Mouse (Mus musculus) spleen, adult 18-20 months (tissue): ENCODE data around the gene Zfc3h1.

Source experiments
- DNase-seq, 2 experiments: peaks; one replicate each; pipeline ENCODE4 v3.0.0; 2022; ENCODE audit warnings: mixed read lengths in 2 of 2

Zfc3h1 gene

DNA sequence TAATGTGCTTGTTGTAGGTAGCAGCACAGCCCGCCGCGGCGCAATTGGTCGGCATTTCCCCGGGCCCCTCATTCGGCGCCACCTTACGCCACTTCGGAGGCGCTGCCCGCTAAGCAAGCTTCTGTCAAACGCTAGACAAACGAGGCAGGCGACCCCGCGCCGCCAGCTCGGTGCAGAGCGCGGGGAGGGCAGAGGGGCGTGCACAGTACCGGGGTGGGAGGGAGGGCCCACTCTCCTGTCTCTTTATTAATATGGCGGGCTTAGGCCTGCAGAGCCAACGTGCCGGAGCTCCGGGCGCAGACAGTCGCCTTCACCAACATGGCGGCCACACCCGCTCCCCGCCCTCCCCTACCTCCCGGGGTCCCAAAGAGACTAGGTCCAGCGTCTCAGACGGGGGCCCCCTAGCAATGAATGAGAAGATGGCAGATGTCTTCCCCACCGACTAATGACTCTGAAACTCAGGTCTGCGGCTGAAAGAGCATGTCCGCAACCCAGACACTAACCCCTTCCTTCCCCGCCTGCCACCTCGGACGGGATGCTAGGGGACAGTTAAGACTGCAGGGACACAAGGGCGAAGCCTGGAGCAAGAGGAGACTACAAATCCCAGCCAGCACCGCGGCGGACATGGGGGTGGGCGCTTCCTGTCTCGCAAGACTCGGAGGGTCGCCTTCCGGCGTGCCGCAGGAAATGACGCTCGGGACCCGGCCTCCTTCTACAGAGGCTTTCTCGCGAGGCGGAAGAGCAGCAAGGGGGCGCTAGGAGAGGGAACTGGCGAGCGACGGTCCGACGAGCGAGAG is at the start of gene Zfc3h1, which contains the start of gene Thap2:
Gene Zfc3h1, plus strand, starts transcription at position 739 of the 797 bp plus-strand sequence.
Gene Thap2, minus strand, starts transcription at position 223 of the 797 bp plus-strand sequence.
- peak; percentile 95 to 97 for DNase-seq

DNA sequence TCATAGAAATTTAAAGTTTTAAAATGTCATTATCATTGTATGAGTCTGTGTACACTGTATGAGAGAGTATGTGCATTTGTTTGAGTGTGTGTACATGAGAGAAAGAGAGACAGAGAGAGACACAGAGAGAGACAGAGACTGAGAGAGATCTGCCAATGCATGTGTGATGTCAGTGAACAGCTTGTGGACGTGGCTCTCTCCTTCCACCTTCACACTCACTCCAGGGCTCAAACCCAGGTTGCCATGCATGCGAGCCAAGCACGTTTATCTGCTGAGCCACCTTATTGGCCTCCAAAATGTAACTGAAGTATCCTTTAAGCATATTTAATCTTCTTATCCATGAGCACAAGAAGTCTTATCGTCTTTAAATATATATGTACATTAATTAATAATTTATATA is 47.9 kb upstream of the Zfc3h1 start:
- DNase-seq, result no peak

DNA sequence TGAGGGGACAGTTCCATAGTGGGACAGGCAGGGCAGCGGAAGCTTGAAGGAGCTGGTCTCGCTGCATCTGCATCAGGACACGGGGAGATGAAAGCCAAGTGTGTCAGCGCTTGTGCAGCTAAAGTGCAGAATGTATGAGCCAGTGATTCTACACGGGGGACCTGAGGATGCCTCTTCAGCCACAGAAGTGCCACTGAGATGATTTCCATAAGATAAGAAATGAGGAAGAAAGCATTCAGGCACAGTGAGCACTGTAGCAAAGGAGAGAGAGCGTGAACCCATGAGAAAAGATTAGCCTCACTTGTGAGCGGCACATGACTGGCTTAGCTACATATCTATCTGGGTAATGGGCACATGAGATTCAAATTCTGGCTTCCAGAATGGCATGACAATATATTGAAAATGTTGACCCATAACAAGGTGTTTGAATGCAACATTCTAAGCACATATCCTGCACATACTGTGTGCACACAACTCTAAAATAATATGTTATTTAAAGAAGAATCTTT is 44.9 kb upstream of the Zfc3h1 start:
- DNase-seq, result no peak

DNA sequence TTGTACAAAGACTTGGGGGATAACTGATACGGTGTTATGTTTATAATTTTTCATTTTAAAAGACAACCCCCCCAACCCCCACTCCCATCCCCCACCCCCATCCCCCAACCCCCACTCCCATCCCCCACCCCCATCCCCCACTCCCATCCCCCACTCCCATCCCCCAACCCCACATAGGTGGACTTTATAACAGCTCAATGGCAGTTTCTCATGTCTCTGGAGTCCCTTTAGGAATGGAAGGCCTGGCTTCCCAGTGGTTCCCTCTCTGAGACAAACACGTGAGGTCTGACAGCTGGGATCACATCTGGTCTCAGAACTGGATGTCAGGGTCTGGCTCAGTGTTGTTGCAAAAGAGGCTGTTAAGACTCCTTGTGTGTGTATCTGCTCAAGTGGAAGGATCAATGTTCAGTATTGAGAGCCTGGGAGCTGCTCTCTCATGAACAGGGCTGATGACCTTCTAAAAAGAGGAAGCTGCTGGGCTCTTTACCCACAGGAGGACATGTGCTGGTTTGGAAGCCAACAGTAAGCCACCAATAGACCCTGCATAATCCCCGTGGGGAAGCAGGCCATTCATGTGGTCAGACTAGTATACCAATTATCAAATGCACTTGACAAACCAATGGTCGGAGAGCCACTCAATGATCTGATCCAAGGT is 41.9 kb upstream of the Zfc3h1 start:
- DNase-seq, result no peak

DNA sequence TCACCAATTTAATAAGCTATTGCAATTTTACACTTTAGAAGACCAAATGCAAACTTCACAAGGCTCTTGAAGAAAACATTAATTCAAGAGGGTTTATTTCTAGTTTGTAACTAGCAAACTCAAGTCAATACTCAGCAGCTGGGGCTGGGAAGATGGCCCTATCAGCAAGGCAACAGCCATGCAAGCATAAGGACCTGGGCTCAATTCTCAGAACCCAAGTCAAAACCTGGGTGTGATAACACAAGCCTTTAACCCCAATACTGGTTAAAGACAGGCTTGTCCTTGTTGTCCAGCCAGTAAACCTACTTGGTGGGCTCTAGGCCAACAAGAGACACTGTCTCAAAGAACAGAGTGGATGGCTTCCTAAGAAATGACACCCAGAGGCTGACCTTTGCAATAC is 38.3 kb upstream of the Zfc3h1 start:
- DNase-seq, result no peak

DNA sequence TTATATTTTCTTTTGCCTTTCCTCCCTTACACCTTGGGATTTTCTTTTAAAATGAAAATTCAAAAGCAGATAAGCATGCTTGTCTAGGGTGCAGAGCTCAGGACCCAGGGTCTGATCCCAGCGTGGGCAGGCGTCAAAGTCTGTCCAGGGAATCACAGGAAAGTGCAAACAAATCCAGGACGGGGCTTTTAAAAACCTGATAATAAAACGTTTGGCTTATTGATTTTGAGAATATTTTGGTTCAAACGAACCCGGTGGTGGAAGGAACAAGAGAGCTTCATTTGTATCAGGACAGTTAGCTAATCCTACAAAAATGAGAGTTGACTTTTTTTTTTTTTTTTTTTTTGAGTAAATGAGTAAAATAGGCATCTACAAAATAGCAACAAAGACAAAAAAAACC is 36.6 kb upstream of the Zfc3h1 start:
- DNase-seq, result no peak

DNA sequence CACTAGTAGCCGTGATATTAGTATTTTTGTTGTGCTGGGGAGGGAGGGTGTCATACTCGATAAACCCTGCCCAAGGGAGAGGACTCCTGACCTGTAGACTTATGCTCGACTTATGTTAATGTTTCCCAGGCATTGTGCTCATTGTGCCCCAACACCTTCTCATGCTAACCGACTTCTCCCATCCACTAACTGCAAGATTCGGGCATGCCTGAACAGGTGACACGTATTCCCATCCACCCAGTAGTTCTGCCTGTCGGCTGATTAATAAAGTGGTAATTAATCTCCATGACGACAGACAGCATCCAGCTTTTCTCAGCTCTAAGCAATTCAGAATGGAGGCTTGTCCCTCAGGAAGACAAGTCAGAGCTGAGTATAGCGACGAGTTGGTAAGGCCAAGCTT is 35.7 kb upstream of the Zfc3h1 start:
- no peak for DNase-seq

DNA sequence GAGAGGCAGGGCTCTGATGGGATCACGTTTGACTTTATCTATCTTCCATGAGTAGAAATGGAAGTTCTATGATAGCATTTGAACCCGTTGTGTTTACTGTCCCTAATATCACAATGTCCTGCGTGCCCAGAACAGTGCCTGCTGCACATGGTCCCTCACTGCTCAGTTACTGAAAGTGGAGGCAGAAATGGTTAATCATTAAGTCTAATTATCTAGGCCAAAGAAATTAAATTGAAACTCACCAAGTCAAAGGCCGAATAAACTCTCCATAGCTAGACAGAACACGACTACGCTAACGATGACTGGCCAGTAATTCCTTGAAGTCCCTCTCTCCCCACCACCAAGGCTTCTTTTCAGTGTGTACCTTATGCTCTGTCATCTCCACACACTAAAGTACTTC is 35.2 kb upstream of the Zfc3h1 start:
- DNase-seq, result no peak

DNA sequence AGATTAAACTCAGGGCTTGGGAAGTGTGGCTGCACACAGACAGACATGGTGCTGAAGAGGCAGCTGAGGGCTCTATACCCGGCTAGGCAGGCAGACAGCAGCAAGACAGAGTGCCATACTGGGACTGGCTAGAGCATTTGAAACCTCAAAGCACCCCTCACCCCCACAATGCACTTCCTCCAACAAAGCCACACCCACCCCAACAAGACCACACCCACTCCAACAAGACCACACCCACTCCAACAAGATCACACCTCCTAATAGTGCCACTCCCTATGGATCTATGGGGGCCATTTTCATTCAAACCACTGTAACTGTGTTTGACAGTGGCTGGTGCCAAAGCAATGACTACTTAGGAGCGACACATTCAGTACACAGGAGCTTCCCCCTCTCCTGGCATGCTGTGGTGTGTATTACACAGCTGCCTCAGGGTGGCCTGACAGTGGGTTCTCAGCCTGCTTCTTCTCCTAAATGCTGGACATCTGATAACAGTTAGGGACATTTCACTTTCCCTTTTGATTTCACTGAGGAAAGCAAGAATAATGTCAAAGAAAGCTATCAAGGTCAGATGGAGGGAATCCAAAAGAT is 33.9 kb upstream of the Zfc3h1 start:
- DNase-seq, result no peak

DNA sequence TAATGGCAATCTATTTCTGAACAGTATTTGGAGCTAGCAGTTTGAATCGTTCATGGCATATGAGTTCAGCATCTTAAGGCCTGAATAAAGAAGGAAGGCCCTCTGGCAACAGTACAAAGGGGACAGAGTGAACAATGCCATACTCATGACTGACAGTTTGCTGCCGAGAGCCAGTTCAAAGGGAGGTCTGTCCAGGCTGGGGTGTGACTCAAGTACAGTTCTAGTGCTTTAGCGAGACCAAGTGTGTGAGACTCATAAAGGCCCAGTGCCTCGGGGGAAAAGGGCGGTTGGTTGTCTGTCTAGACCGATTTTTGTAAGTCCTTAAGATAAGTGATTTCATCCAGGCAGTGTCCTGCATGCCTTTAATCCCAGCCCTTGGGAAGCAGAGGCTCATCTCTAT is 30.2 kb upstream of the Zfc3h1 start:
- DNase-seq, result no peak

DNA sequence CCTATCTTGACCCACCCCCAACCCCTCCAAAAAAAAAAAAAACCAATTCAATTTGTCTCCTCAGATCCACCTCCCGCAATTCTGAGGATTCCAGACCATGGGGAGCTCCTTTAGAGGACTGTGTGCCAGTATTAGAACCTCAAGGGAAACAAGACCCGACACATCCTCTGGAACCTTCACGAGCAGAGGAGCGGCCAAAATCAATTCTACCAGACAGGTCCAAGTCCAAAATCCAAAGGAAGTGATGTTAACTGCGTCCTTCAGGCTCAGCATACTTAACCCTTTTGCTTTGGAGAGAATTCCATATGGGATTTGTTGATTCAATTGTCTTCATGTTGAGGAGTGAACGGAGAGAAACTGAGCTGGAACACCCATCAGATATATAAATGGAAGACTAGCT is 29.7 kb upstream of the Zfc3h1 start:
- no peak for DNase-seq

DNA sequence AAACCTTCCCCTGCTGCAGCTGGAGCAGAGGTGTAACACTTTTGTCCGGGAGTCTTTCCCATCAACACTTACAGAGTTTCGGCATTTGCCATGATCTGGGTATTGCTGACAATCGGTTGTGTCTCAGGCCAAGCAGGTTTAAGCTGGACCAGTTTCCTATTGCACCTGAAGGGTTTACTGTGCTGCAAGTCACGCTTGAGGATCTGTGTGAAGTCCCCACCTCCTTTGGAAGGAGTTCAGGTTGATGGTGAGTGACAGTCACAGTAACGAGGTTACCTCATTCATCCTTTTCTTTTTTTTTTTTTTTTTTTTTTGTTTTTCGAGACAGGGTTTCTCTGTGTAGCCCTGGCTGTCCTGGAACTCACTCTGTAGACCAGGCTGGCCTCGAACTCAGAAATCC is 28.7 kb upstream of the Zfc3h1 start:
- no peak for DNase-seq

DNA sequence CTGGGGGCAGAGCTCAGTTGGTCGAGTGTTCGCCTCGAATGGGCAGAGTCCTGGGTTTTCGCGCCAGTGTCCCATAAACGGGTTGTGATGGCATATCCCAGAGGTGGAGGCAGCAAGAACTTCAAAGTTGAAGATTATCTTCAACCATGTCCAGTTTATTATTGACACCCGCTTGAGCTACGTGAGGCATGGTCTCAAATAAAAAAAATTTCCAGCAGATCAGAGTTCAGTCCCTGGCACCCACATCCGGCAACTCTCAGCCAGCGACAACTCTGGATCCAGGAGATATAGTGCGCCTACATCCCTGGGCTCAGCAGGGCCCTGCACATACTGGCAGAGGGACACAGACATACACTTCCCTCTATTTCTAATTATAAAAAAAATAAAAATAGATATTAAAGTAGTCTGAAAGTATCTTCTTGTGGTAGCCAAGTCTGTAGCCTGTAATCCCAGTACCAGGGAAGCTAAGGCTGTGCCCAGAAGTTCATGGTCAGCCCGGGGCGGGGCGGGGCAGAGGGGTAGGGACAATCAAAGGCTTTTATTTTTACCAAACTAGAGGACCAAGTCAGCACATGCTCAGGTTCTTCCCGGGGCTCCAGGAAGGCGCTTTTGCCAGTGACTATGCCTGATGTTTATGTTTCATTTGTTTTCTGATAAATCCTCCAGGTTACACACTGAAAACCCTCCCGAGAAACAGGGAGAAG is 26.4 kb upstream of the Zfc3h1 start:
- no peak for DNase-seq

DNA sequence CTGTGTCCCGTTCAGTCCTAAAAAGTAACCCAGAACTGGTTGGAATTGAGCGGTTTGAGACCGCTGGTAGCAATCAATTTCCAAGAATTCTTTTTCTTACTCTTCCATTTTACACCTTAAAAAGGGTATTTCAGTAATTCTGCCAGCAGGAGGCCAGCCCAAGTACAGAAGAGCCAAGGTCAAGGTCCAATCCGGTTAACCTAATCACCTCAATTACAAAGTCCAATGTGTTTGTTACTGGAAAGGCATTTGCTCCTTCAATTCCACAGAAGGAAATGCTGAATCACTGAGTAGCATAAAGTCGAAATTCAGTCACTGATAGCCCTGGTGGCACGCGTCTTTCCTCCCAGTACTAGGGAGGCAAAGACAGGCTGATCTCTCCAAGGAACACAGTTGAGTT is 25.7 kb upstream of the Zfc3h1 start:
- DNase-seq, result no peak

DNA sequence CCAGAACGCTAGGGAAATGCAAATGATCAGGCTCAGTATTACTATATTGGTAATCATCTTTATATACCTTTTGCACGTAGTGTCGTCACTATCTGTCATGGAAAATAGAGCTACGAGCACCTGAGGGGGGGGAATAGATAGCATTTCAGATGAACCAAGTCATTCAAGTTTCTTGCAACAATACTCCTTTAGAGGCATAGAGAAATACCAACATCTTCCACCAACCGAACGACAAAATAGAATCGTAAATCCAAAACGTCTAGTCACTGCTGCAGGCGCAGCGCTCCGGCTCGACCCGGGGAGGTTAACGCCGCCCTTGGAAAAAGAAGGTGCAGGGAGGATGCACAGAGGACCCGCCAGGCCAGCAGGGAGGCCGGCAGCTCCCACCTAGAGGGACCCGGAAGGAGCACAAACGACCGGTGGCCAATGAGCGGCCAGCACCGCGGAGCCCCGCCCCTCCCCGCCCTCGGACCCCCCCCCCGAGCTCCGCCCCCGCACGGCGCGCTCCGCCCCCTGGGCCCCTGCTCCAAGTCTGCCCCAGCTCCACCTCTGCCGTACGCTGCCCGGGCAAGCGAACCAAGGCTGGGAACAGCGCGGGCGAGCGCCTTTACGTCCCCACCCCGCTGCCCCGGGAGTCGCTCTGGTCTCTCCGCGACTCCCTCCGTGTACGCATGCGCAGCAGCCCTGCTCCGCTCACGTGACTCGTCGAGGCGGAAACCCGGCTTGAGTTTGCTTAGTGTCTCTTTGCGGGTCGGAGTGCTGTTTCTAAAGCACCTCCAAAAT is 22.7 kb upstream of the Zfc3h1 start, which contains the start of gene Tmem19:
Gene Tmem19, minus strand, starts transcription at position 662 of the 783 bp plus-strand sequence.
- peak; percentile 91 to 93 for DNase-seq

DNA sequence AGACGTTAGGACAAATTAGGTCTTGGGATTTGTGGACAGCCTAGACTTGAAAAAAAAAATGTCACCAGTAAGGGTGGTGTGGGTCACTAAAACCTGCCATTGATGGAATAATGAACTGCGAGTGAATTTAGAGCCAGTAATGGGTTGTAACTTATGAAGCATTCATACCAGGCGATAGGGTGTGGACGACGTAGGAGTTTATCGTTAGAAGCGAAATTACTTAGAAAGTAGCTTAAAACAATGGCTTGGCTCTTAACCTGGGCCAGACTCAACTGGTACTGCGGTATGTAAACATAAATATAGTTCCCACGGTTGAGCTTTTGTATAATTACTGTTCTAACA is 22.2 kb upstream of the Zfc3h1 start:
- DNase-seq, result no peak

DNA sequence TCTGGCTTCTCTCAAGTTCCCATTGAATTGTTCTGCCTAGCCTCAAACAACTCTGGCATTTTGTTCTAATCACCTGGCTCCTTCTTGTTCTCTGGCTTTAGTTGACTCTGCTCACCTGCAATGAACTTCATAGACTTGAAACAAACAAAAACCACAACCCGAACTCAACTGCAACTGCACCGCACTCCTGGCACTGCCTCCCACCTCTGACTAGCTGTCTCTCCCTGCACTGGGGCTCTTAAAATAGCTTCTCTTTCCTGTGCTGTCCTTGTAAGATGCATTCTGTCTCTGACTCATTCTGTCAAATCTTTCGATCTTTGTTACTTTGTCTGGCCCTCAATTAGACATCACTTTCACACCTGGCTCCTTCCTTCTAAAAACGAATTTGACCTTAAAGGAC is 21.6 kb upstream of the Zfc3h1 start:
- DNase-seq, result no peak

DNA sequence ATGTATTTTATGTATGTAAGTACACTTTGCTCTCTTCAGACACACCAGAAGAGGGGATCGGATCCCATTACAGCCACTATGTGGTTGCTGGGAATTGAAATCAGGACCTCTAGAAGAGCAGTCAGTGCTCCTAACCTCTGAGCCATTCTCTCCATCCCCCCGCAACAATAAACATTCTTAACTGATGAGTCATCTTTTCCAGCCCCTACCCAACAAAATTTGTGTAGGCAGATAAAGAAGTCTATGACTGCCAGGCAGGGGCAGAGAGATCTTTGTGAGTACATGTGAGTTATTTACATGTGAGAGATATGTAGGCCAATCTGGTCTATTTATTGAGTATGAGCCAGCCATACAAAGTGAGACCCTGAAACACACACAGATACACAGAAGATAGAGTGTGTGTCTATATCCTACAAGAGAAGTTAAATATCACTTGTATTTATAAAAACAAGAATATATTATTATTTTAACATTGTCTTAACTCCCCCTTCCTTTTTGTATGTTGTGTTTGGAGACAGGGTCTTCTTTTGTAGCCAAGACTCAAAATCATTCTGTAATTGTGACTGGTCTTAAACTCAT is 3.2 kb upstream of the Zfc3h1 start:
- no peak for DNase-seq

DNA sequence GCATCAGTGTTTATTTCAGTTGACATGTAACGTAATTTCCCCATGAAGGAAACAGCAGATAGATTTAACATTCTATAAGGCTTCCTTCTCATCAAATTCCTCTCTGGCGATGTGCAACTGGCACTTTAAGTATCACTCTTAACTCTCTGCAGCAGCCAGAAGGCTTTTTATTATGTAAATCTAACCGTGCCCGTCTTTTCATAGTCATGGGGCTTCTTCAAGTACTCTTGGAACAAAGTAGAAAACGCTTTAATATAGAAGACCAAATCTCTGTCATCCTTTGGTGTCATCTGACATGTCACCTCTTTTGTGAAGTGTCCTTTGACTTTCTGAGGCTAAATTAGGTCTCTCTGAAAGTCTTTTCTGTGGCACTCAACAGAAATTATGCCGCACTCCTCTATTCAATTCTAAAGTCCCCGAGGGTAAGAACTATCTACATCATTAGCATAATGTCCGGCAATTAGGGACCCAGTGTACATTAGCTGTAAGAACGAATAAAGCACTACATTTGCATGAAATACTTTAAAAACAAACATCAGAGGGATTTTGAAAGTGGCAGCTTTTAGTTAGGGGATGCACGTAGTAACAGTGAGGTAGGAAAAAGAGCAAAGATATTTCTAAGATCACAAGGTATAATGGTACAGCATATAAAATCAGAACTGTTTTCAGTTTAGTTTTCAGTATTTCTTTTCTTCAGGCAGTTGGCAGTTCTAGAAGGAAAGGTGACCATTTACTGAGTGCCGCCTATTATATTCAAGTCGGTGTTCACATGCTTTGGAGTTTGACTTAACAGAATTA is 1.7 kb upstream of the Zfc3h1 start:
- DNase-seq, result no peak

DNA sequence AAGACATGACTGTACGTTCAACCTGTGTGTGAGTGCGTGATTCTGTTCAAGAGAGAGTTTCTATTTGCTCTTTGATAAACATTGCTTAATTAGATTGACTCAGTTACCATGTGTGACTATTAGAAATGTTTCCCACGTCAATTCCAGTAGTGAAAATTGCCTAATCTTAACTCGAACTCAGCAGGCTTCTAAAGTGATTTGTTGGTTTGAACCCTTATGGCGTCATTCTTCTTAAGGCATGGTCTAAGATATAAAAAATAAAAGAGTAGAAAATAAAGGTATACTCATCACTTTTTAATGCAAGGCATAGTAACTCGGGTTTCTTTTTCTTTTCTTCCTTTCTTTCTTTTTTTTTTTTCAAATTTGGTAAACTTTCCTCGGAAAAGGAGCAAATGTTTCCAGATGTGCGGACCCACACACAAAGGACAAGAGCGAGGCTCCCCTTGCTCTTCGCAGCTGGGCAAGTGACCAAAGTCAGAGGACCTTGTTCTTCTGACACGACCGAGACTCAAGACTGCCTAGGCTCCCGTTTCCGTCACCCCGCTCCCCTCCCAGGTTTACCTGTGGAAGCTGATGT is 1.0 kb upstream of the Zfc3h1 start:
- no peak for DNase-seq
